Mouse (Mus musculus) cerebellum, postnatal 36 days (tissue): ENCODE data around the gene Arih1.

Experiments used
- DNase-seq, 2 experiments: peaks; one replicate each; pipeline ENCODE4 v3.0.0; 2021 to 2022; ENCODE audit warnings: mixed read lengths in 2 of 2

Gene Arih1

GRCm38 (mm10) chr9:59486549-59487065, at the start of gene Arih1:
Gene Arih1, minus strand, starts transcription at chr9:59486618.
- DNase-seq, result peak; percentile 99 to 100

DNA sequence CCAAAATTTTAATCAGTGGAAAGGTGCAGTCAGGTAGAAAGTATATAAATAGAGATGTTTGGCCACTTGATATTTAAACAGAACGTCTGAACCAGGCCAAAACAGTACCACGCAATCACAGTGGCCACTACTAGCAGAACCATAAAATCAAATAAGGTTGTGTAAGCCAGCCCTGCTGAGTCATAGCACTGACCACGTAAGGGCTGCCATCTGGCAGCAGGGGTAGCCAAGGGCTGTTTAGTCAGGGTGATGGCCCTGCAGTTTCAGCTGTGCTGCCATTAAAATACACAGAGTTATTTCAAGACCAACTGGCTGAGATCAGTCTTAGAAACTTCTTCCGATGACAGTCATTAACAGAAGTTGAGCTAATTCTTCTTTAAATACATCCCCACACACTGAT, 47.5 kb upstream of the Arih1 start:
- peak; percentile 75 to 78 for DNase-seq

- no peak for DNase-seq
Observed at GRCm38 (mm10) chr9:59533422-59533821, 47.0 kb upstream of the Arih1 start.

DNA sequence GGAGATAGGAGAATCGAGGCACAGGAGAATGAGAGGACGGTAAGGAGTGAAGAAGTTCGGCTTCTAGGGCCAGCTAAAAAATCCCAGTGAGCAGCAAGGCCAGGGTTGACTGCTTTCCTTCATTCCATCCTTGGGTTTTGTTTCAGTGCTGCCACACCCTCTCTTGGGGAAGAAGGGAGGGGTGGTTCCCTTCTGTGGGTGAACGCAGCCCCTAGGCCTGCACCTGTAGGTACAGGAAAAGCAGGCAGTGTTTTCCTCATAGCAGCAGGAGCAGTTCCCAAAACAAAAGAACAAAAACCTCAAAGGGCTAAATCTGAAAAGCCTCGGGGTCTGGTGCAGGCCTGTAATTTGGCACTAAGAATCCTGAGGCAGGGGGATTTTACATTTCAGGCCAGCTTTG, 45.2 kb upstream of the Arih1 start:
- DNase-seq, result no peak

DNA sequence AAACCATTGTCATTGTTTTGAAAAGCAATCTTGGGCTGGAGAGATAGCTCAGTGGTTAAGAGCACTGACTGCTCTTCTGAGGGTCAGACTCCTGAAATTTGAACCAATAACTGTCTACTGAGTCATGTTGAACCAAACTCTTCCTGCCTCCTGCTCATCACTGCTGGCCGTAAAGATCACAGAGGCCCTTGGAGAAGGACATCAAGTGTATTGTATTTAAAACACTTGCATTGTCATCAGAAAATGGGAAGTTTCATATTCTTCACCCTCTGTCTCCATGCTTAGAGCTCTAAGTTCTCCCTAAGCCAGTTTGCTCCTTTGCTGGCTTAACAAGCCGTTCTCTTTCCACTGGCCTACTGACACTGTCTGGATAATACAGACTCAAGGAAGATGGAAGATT, 41.9 kb upstream of the Arih1 start:
- DNase-seq, result no peak

DNA sequence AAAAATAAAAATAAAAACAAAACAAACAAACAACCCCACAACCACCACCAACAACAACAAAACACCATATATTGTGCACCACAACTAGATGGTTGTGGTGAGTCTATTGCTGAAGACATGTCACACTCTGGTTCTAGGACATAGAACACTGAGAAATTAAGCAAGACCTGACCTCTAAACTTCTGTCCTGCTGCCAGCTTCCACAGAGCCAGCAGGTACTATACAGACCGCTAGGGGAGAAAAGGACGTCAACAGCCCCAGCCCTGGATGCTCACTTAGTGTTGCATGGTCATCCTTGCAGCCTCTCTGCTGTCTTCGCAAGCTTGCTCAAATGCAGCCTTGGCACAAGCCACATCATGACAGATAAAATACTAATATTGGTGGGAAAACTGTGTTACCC, 41.2 kb upstream of the Arih1 start:
- DNase-seq, result no peak

- no peak for DNase-seq
Observed at GRCm38 (mm10) chr9:59526727-59527126, 40.3 kb upstream of the Arih1 start.

DNA sequence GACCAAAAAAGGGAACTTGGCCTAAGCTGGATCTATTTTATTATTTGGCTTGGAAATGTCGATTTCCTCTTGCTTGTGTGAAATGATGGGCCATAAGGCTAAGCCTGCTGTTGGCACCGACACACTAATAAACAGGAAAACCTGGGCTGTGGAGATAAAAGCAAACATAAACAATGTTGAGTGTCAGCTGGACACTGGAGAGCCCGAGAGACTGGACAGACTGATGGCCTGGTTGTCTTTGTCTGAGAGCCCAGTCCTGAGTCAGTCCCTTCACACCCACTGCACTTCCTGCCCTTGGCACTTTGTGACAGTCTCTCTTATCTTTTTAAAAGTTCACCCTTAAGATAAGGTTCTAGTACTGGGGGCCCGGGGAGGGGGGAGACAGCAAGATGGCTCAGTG, 36.5 kb upstream of the Arih1 start:
- no peak for DNase-seq

DNA sequence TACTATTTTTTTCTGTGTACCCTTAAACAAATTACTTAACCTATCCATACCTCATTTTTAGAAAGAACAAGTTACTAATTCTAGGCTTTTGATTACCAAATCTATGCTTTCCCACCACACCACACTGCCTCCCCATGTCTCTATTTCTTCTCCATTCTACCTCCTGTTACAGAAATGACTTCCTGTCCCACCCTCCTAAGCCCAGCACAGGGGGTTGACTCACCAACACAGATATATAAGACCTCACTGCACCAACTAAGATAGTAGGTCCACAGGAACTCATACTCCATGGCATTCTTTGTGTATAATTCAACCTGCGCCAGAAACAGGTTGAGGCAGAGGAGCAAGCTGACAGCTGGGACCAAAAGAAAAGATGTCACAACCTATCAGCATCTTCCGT, 33.0 kb upstream of the Arih1 start:
- DNase-seq, result no peak

DNA sequence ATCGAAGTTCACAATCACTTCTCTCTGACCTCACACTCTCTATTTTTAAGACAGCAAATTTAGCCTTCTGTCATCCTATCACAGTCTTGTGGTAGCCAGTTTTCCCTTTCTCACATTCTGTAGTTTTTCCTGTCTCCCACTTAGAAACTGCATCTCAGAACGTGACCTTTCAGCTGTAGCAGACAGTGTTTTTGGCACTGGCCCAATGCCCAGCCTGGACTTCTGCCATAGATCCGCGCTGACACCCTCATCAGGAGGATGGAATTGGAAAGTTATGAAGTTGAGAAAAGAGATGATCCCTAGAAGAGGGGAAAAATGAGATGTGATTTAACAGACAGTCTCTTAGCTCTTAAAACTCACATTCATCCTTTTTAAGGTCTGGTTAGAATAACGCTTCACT, 32.6 kb upstream of the Arih1 start:
- peak; percentile 48 to 61 for DNase-seq

DNA sequence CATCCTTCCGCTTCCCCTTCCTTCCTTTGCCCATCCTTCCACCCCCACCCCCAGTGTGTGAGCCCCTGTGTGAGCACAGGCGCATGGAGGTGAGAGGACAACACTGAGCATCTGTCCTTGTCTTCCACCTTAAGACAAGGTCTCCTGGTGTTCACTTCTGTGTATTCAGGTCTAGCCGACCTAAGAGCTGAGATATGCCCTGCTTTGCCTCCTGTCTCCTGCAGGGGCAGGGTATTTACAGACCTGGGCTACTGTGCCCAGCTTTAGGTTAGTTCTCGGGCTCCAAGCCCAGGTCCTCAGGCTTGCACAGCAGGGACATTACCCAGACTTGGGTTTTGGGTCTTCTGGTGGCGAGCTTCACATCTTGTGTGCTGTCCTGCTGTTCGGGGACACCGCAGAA, 30.7 kb upstream of the Arih1 start:
- no peak for DNase-seq

DNA sequence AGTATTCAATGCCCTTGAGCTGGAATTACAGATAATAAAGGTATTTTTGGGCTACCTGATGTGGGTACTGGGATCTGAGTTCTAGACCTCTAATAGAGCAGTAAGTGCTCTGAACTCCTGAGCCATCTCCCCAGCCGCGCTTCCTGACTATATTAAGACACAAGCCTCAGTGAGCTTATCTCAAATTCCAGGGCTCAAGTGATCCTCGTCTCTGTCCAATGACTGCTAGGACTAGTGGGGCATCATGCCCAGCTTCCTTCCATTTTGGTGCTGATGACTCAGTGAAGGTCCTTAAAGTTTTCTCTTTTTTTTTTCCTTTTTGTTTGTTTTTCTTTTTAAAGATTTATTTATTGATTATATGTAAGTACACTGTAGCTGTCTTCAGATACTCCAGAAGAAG, 28.7 kb upstream of the Arih1 start:
- DNase-seq, result no peak

- DNase-seq, result no peak
Observed at GRCm38 (mm10) chr9:59512381-59512780, 26.0 kb upstream of the Arih1 start.

GRCm38 (mm10) chr9:59508146-59508545, 21.7 kb upstream of the Arih1 start:
- no peak for DNase-seq

- no peak for DNase-seq
Observed at GRCm38 (mm10) chr9:59487331-59487730, 913 bp upstream of the Arih1 start.

DNA sequence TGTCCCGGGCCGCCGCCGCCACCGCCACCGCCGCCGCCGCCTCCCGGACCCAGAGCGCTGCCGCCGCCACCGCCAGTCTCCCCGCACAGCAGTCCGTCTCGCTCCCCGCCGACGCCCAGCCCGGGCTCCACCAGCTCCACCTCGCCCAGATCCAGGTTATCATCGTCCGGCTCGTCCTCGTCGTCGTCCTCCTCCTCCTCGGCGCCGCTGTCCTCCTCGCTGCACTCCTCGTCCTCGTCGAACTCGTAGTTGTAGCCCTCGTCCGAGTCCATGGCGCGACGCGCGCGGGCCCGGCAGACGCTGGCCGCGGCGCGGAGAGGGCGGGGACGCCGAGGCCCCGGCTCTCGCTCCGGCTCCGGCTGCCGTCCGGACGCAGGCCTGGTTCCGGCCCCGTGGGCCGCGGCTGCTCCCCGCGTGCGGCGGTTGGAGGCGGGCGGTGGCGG, 321 bp downstream of the Arih1 start:
- DNase-seq, result no peak

GRCm38 (mm10) chr9:59485511-59486075, 825 bp downstream of the Arih1 start:
- DNase-seq, result peak in 1 of 2 experiments; percentile 71

- no peak for DNase-seq
Observed at GRCm38 (mm10) chr9:59484760-59485159, 1.7 kb downstream of the Arih1 start.

GRCm38 (mm10) chr9:59482419-59482818, 4.0 kb downstream of the Arih1 start:
- DNase-seq, result peak; percentile 29

- no peak for DNase-seq
Observed at GRCm38 (mm10) chr9:59476617-59477016, 9.8 kb downstream of the Arih1 start.

- DNase-seq, result no peak
Observed at GRCm38 (mm10) chr9:59474838-59475237, 11.6 kb downstream of the Arih1 start.

- DNase-seq, result no peak
Observed at GRCm38 (mm10) chr9:59473171-59473570, 13.2 kb downstream of the Arih1 start.

DNA sequence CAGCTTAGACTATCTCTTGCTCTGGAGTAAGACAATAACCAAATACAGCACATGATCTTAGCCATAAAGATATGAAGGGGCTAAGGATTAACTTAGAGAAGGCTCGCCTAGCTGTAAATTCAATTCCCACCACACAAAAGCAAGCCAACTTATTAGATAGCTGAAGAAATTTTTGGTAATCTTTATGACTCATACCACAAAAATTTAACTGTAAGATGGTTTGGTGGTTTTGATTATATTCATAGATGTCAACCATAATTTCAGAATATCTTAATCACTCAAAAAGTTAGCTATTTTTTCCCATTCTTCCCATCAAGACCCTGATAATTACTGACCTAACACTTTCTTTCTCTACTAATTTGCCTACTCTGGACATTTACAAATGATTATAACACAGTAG, 17.0 kb downstream of the Arih1 start:
- DNase-seq, result no peak

DNA sequence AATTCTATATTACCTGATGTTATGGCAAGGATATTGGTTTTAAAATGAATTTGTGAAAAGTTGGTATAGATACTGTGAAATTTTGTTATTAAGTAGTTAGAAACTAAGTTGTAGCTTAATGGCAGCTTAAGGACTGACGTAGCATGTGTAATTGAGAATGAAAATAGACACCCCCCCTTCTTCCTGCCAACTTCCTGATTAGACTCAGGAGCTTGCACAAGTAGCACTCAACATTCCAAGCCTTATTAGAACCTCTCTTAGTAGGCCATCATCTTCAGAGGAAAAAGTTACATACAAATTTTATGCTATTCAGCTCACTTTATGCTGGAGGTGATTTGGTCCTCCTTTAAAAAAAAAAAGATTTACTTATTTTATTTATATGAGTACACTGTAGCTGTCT, 22.1 kb downstream of the Arih1 start:
- DNase-seq, result no peak

- DNase-seq, result peak; percentile 6 to 20
Observed at GRCm38 (mm10) chr9:59458997-59459510, 27.4 kb downstream of the Arih1 start.
